Mouse (Mus musculus) limb, embryonic 13.5 days (tissue): ENCODE measurements around the gene Gm5294. TPM values are rescaled to one million over a fixed set of nuclear protein-coding genes. Genes with fewer than 3 reads are reported as not detected.

Experiments
- ATAC-seq: fragments of 200-750 bp; cut with Nextera tagmentation; 2 replicates; pipeline ENCODE4 v1.8.0; 2017; ENCODE audit warnings: low read depth, moderate number of reproducible peaks, moderate TSS enrichment; ENCODE audit not compliant: low FRiP score
- H3K27ac ChIP-seq: fragments of 300-500 bp; sonication (generic); 2 replicates; pipeline ENCODE4 v1.5.1; 2015; ENCODE audit warnings: inconsistent platforms, mild to moderate bottlenecking, moderate library complexity
- H3K27me3 ChIP-seq: fragments of 300-500 bp; sonication (generic); 2 replicates; pipeline ENCODE4 v1.6.1; 2015; ENCODE audit warnings: mild to moderate bottlenecking, inconsistent platforms
- H3K36me3 ChIP-seq: fragments of 300-500 bp; sonication (generic); 2 replicates; pipeline ENCODE4 v1.6.1; 2015; ENCODE audit warnings: inconsistent platforms, mild to moderate bottlenecking, moderate library complexity
- H3K4me1 ChIP-seq: fragments of 300-500 bp; sonication (generic); 2 replicates; pipeline ENCODE4 v1.6.1; 2015; ENCODE audit warnings: inconsistent platforms
- H3K4me2 ChIP-seq: fragments of 300-500 bp; sonication (generic); replicated peaks from 2 replicates; pipeline ENCODE4 v1.6.1; 2015; ENCODE audit warnings: inconsistent platforms, mild to moderate bottlenecking, moderate library complexity
- H3K4me3 ChIP-seq: fragments of 300-500 bp; sonication (generic); 2 replicates; pipeline ENCODE4 v1.5.1; 2015; ENCODE audit warnings: moderate library complexity, mild to moderate bottlenecking, inconsistent platforms
- H3K9ac ChIP-seq: fragments of 300-500 bp; sonication (generic); 2 replicates; pipeline ENCODE4 v1.6.1; 2015; ENCODE audit warnings: mild to moderate bottlenecking, inconsistent platforms
- H3K9me3 ChIP-seq: fragments of 300-500 bp; sonication (generic); 2 replicates; pipeline ENCODE4 v1.6.1; 2016; ENCODE audit warnings: inconsistent platforms
- WGBS: fragments of 180-500 bp; shearing (Covaris S2); methylation state at CpG from one replicate; pipeline ENCODE4 v1.1.7; 2015; 5-methylcytosine and 5-hydroxymethylcytosine counted together
- polyA plus RNA-seq: library from polyadenylated mRNA; unstranded; fragments of >200 nt; fragmentation: Nextera tagmentation; extraction: Ambion mirVana; gene quantifications from 2 replicates; pipeline ENCODE4 v1.2.1, GENCODE M21; 2015

The Gm5294 gene
- polyA plus RNA-seq, 1 experiment from 2014 or later, result not detected

DNA sequence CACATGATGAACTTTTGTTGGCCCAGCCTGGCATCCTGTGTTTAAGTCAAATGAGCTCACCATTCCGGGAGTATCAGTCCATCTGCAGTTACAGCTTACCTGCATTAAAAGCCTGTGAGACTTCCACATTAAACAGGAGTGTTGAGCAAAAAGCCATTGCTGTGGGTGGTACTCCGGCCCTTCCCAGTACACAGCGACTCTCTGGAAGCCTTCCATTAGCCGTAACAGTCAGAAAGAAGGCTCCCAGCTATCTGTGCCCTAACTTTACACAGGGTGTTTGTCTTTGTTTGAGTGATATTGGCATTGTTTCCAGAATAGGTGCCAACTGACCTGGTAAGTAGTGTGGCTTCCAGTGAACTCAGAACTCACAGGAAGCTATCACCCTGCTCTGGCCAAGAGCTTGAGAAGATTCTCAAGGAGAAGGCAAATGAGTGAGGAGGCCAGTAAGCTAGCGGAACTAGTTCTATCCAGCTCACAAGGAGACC, 31.5 kb downstream of the Gm5294 start:
- H3K36me3 ChIP-seq, result no peaks in the 10 kb centered on the region

DNA sequence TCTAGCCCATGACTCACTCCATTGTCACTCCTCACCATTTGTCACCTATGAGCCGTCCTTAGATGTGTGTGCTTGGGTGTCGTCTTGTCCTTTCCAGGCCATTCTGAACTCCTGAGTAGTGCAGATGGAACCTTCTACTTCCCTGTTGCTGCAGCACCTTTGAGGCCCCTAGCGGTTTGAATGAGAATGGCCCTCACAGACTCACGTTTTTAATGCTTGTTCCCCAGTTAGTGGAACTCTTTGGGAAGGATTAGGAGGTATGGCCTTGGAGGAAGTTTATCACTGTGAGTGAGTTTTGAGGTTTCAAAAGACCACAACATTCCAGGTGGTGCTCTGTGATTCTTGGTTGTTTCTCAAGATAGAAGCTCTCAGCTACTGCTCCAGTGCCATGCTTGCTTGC, 32.3 kb downstream of the Gm5294 start:
- no peaks in the 10 kb centered on the region for H3K36me3 ChIP-seq

More for the DNA sequence above, 31.5 kb downstream of the Gm5294 start:
- H3K27ac ChIP-seq, result no peak overlapping the region
- peaks cover 12% of the 10 kb centered on the region; the same call in 1 of the 2 replicates for H3K27me3 ChIP-seq
- H3K9me3 ChIP-seq, result no peaks in the 10 kb centered on the region
- H3K4me1 ChIP-seq, result peaks cover 11% of the 10 kb centered on the region
- H3K9ac ChIP-seq, result no peak overlapping the region
- no peak overlapping the region for H3K4me3 ChIP-seq
- no peak for ATAC-seq
- no peak overlapping the region for H3K4me2 ChIP-seq
- 89% methylated on average over 5 of the region's 5 CpGs for WGBS

GRCm38 (mm10) chr5:138853349-138853748, 33.5 kb downstream of the Gm5294 start:
- H3K4me2 ChIP-seq, result no peak overlapping the region
- 70% methylated on average over 2 of the region's 2 CpGs for WGBS
- no peak overlapping the region for H3K9ac ChIP-seq

More for the DNA sequence above, 32.3 kb downstream of the Gm5294 start:
- Histone ChIP-seq H3K4me1 (peaks cover 12% of the 10 kb centered on the region), H3K27me3 (peaks cover 9% of the 10 kb centered on the region; the same call in 1 of the 2 replicates), H3K4me2 (no peak overlapping the region), H3K27ac (no peak overlapping the region), H3K9ac (no peak overlapping the region), H3K9me3 (no peaks in the 10 kb centered on the region), H3K4me3 (no peak overlapping the region)
- WGBS, result 58% methylated on average over 4 of the region's 4 CpGs
- no peak for ATAC-seq

DNA sequence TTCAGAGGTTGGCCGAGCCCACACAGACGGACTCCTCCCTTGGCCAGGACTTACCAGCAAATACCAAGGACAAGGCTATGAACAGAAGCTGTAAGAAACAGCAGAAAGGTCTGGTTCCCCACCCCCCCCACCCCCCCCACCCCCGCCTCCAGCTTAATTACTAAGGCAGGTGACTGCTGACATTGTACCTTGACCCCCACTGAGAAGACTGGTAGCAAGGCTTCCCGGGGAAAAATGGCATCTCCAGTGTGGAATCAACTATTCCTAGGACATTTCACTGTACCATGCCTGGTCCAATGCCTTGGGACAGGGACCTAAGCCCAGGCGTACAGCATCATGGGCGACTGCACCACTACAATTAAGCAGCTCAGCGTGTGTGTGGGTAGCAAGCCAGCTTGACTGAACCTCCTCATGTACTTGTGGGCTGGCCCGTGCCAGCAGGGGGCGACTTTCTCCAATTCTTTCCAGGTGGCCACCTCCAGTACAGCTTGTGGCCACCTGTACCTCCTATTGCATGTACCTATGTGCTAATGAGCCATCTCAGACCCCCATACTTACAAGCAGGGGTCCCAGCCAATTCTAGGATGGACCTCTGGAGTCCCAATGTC, 37.2 kb downstream of the Gm5294 start:
- H3K27me3 ChIP-seq, result no peaks in the 10 kb centered on the region; the same call in 1 of the 2 replicates
- no peak overlapping the region for H3K4me3 ChIP-seq
- no peaks in the 10 kb centered on the region for H3K36me3 ChIP-seq
- no peak overlapping the region for H3K4me2 ChIP-seq
- ATAC-seq, result peak; percentile 58
- no peak overlapping the region for H3K9ac ChIP-seq
- WGBS, result 33% methylated on average over 9 of the region's 9 CpGs
- peaks cover 13% of the 10 kb centered on the region for H3K4me1 ChIP-seq
- no peaks in the 10 kb centered on the region for H3K9me3 ChIP-seq
- H3K27ac ChIP-seq, result no peak overlapping the region

More at GRCm38 (mm10) chr5:138853349-138853748, 33.5 kb downstream of the Gm5294 start:
- Histone ChIP-seq H3K27me3 (peaks cover 9% of the 10 kb centered on the region; the same call in 1 of the 2 replicates), H3K4me3 (no peak overlapping the region), H3K36me3 (no peaks in the 10 kb centered on the region), H3K4me1 (peaks cover 20% of the 10 kb centered on the region), H3K27ac (no peak overlapping the region), H3K9me3 (no peaks in the 10 kb centered on the region)
- ATAC-seq, result no peak

DNA sequence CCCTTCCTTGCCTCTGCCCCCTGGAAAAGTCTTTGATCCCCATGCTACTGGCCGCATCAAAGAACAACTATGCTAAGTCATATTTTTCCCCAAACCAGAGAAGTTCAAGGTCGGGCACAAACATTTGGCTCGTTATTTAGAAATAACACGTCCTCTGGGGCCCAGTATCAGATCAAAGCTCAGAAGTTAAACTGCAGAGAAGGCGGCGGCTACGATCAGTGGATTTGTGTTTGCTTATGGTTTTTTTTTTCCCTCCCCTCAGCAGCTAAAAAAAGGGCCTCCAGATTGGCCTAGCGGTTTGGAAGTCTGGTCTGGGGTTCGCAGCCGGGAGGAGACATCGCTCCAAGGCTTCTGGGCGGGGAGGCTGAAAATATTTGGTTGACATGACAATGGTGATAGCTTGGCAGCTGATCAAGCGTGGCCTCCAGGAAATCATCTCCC, 38.0 kb downstream of the Gm5294 start:
- Histone ChIP-seq H3K27me3 (no peaks in the 10 kb centered on the region; the same call in 1 of the 2 replicates), H3K4me1 (peaks cover 13% of the 10 kb centered on the region), H3K4me2 (no peak overlapping the region), H3K36me3 (no peaks in the 10 kb centered on the region), H3K27ac (no peak overlapping the region), H3K9me3 (no peaks in the 10 kb centered on the region), H3K9ac (no peak overlapping the region), H3K4me3 (no peak overlapping the region)
- no peak for ATAC-seq
- 39% methylated on average over 13 of the region's 13 CpGs for WGBS

DNA sequence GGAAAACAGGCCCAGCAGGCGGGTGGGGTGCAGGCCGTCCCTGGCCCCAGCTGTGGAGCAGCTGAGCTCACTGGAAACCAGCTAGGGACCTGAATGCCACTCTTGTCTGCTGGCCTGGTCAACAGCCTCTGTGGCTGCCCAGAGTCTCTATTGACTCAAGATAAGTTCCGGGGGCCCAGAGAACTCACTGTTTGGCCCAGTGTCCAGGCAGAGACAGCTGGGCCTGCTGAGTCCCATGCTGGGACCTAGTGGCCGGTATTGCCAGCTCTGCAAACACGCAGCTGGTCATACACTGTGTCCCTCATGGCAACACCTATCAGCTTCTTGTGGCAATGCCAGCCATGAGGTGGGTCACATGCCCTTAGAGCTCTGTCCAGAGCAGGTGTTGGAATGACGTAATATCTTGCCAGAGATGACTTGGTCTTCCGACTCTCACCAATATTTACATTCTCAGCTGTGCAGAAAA, 43.8 kb downstream of the Gm5294 start:
- no peak for ATAC-seq
- Histone ChIP-seq H3K9ac (no peak overlapping the region), H3K4me3 (no peak overlapping the region), H3K4me1 (no peaks in the 10 kb centered on the region), H3K27ac (no peak overlapping the region), H3K27me3 (no peaks in the 10 kb centered on the region; the same call in 1 of the 2 replicates), H3K4me2 (no peak overlapping the region), H3K9me3 (no peaks in the 10 kb centered on the region), H3K36me3 (no peaks in the 10 kb centered on the region)
- WGBS, result 83% methylated on average over 7 of the region's 7 CpGs

DNA sequence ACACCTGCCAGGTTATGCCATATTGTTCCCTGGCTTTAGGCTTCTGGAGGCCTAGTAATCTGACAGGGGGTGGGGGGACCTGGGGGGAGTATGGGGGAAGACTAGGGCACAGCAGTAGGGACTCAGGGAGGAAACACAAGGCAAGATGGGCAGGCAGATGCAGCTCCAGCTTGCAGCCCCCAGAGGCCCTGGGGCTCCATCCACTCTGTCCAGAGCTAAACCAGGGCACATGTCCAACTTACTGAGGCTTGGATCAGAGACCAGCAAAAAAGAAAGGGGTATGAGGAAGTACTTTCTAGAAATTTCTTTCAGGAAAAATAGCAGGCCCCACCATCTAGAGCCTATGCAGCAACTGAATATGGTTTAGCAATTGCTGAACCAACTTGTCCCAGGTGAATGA, 44.3 kb downstream of the Gm5294 start:
- Histone ChIP-seq H3K4me1 (no peaks in the 10 kb centered on the region), H3K9ac (no peak overlapping the region), H3K4me3 (no peak overlapping the region), H3K36me3 (no peaks in the 10 kb centered on the region), H3K4me2 (no peak overlapping the region), H3K27me3 (no peaks in the 10 kb centered on the region; the same call in 1 of the 2 replicates), H3K27ac (no peak overlapping the region), H3K9me3 (no peaks in the 10 kb centered on the region)
- no peak for ATAC-seq

- whole genome bisulfite sequencing, result 67% methylated on average over 7 of the region's 7 CpGs
- Histone ChIP-seq H3K36me3 (no peaks in the 10 kb centered on the region), H3K27me3 (no peaks in the 10 kb centered on the region; the same call in 1 of the 2 replicates), H3K27ac (no peak overlapping the region), H3K9ac (no peak overlapping the region), H3K4me3 (no peak overlapping the region), H3K4me2 (no peak overlapping the region), H3K4me1 (no peaks in the 10 kb centered on the region), H3K9me3 (no peaks in the 10 kb centered on the region)
- ATAC-seq, result no peak
Observed at GRCm38 (mm10) chr5:138864880-138865279, 45.0 kb downstream of the Gm5294 start.

DNA sequence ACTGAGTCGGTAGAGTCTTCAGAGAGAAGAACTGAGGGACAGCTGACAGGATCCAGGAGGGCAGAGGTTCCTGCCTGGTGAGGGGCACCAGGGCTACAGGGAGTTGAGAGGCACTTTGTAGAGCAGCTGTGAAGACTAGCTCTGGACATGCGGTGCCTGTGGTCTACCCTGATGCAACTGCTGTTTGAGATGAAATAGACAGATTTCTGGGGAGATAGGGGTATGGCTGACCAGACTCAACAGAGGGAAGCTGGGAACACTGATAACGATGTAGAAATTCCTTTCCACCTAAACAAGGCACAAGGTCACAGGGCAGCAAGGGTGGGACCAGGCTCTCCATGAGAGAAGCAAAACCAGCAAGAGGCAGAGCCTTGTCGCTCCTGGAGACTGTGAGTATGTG, 45.8 kb downstream of the Gm5294 start:
- Histone ChIP-seq H3K4me1 (no peaks in the 10 kb centered on the region), H3K4me3 (no peak overlapping the region), H3K27ac (no peak overlapping the region), H3K9ac (no peak overlapping the region), H3K9me3 (no peaks in the 10 kb centered on the region), H3K27me3 (no peaks in the 10 kb centered on the region; the same call in 1 of the 2 replicates), H3K36me3 (no peaks in the 10 kb centered on the region), H3K4me2 (no peak overlapping the region)
- no peak for ATAC-seq
- 64% methylated on average over 4 of the region's 4 CpGs for WGBS

Other genes with a start within 250 kb of the Gm5294 start
- gene Zfp68, start 200.3 kb upstream of the Gm5294 start, polyA plus RNA-seq, result 82.9 and 87.4 TPM in 2 replicates
- 20.8 and 20.9 TPM in 2 replicates for gene A430033K04Rik, start 197.2 kb upstream of the Gm5294 start, polyA plus RNA-seq
- 4.3 and 4.5 TPM in 2 replicates for gene Fam20c, start 65.6 kb upstream of the Gm5294 start, polyA plus RNA-seq
- gene Pdgfa, start 177.3 kb downstream of the Gm5294 start, polyA plus RNA-seq, result 47.4 and 52.1 TPM in 2 replicates